Mouse (Mus musculus): ENCODE measurements around the gene Crb1.
"Not testable (repeated sequence)": the region's sequence is repeated elsewhere in the genome, so short reads cannot be mapped to it uniquely, and the experiment has no call there.

The Crb1 gene

DNA sequence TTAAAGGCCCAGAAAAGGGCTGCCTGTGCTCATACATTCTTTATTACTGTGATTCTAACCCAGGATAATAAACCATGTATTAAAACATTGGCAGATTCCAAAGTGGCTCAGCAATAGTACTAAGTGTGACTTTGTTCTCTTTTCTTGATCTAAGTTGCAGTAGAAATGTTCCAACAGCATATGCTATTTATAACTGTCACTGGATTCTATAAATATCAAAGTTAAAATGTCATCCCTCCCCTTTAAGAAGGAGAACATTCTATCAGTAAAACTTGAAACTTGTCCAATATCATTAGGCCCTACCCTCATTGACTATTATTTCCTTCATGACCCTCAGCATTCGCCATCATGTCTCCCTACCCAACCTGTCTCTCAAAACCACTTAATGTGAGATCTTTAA is 48.1 kb downstream of the Crb1 start:
- DNase-seq (ENCODE audit: low spot score in 2 of 2): no peak

- DNase-seq (ENCODE audit: low spot score in 2 of 2): peak in 1 of 2 experiments; percentile 14
These were observed 48.6 kb downstream of the Crb1 start for GRCm38 (mm10) chr1:139328286-139328685.

GRCm38 (mm10) chr1:139325378-139325777 is 51.5 kb downstream of the Crb1 start:
- no peak for DNase-seq (ENCODE audit: low spot score in 2 of 2)

GRCm38 (mm10) chr1:139319798-139320197 is 57.1 kb downstream of the Crb1 start:
- DNase-seq (ENCODE audit: low spot score in 2 of 2): no peak

GRCm38 (mm10) chr1:139314297-139314874 is 62.5 kb downstream of the Crb1 start:
- no peak for DNase-seq (ENCODE audit: low spot score in 2 of 2)

GRCm38 (mm10) chr1:139308915-139309314 is 68.0 kb downstream of the Crb1 start:
- DNase-seq (ENCODE audit: low spot score in 2 of 2): no peak

DNA sequence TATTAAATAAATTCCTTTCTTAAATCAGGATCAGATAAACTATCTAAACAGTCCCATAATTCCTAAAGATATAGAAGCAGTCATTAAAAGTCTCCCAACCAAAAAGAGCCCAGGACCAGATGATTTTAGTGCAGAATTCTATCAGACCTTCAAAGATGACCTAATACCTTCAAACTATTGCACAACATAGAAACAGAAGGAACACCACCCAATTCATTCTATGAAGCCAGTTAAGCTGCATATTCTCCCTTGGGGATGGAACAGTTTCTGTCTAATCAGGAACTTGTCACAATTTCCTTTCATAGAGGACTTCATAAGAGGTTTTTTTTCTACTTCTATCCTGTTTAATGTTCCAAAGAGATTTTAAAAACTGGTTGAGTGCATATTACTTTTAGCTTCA is 74.4 kb downstream of the Crb1 start:
- not testable (repeated sequence) for DNase-seq (ENCODE audit: low spot score in 2 of 2)

- no peak for DNase-seq (ENCODE audit: low spot score in 2 of 2)
These were observed 75.1 kb downstream of the Crb1 start for GRCm38 (mm10) chr1:139301830-139302229.

DNA sequence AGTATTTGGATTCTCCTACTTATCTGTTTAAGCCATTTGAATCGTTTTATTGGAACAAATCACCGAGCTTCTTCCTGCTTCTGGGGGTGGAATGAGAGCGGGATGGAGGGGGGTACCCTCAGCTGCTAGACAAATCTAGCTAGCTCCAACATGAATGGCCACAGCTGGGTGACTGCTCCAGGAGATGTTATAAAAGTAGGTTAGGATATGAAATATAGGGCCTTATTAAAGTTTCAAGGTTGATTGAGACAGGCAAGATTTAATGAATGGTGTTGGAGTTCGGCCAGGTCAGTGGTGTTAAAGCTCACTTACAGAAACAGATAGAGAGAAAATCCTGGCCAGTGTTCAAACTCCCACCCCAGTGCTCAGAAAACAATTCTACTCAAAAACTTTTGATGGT is 84.9 kb downstream of the Crb1 start:
- no peak for DNase-seq (ENCODE audit: low spot score in 2 of 2)

- no peak for DNase-seq (ENCODE audit: low spot score in 2 of 2)
These were observed 85.3 kb downstream of the Crb1 start for GRCm38 (mm10) chr1:139291593-139291992.

GRCm38 (mm10) chr1:139276619-139277320 is 100.1 kb downstream of the Crb1 start:
- DNase-seq (ENCODE audit: low spot score in 2 of 2): no peak

GRCm38 (mm10) chr1:139267844-139268243 is 109.1 kb downstream of the Crb1 start:
- DNase-seq (ENCODE audit: low spot score in 2 of 2): peak; percentile 37 to 70

- no peak for DNase-seq (ENCODE audit: low spot score in 2 of 2)
These were observed 112.7 kb downstream of the Crb1 start for GRCm38 (mm10) chr1:139264245-139264644.

DNA sequence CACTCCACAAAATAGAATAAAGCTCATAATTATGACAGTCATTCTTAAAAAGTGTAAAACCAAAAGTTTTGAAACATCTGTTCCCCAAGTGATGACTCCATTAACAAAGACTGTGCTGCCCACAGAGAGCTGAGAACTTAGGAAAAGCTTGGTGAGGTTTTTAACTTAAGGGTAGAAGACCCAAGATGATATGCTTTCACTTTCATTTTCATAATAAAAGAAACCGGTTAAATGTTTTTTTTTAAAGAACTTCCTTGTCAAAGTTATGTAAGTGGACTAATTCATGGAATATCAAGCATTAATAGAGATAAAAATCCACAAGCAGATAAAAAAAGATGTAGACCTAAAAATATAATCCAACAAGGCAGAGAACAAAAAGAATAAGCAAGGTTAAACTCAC is 113.7 kb downstream of the Crb1 start:
- DNase-seq (ENCODE audit: low spot score in 2 of 2): no peak

DNA sequence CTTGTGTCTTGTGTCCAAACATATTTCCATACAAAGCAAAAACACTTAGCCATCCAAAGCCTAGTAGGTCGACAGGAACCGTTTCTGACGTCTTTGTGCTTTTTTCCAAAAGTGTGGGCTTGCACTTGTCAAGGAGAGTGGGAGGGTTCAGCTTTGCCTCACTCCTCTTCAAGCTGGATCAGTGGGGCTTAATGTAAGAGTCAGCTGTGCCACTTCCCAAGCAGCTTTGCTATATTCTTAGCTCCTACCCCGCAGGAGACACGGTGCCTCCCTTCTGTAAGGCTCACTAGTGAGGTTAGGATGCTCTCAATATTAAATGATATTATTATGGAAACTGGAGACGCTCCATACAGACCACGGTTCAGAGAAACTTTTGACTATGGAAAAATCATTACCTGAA is 121.3 kb downstream of the Crb1 start:
- DNase-seq (ENCODE audit: low spot score in 2 of 2): no peak

- DNase-seq (ENCODE audit: low spot score in 2 of 2): no peak
These were observed 124.9 kb downstream of the Crb1 start for GRCm38 (mm10) chr1:139252041-139252440.

- no peak for DNase-seq (ENCODE audit: low spot score in 2 of 2)
These were observed 127.7 kb downstream of the Crb1 start for GRCm38 (mm10) chr1:139249159-139249558.

- DNase-seq (ENCODE audit: low spot score in 2 of 2): no peak
These were observed 130.0 kb downstream of the Crb1 start for GRCm38 (mm10) chr1:139246723-139247380.

DNA sequence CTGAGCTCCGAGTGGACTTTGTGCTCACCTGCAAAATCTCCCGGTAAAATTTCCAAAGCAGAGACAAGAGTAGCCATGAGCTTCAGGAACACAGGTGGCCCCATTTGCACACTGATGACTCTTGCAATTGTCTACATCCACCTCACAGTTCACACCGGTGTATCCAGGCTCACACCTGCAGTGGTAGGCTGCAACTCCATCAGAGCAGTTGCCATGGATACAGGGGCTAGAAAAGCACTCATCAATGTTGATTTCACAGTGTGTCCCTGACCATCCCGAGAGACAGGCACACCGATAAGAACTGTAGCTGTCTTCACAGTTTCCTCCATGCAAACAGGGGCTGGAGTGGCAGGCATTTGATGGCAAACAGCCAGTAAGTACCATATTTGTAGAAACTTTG is 140.1 kb downstream of the Crb1 start:
- DNase-seq (ENCODE audit: low spot score in 2 of 2): no peak

DNA sequence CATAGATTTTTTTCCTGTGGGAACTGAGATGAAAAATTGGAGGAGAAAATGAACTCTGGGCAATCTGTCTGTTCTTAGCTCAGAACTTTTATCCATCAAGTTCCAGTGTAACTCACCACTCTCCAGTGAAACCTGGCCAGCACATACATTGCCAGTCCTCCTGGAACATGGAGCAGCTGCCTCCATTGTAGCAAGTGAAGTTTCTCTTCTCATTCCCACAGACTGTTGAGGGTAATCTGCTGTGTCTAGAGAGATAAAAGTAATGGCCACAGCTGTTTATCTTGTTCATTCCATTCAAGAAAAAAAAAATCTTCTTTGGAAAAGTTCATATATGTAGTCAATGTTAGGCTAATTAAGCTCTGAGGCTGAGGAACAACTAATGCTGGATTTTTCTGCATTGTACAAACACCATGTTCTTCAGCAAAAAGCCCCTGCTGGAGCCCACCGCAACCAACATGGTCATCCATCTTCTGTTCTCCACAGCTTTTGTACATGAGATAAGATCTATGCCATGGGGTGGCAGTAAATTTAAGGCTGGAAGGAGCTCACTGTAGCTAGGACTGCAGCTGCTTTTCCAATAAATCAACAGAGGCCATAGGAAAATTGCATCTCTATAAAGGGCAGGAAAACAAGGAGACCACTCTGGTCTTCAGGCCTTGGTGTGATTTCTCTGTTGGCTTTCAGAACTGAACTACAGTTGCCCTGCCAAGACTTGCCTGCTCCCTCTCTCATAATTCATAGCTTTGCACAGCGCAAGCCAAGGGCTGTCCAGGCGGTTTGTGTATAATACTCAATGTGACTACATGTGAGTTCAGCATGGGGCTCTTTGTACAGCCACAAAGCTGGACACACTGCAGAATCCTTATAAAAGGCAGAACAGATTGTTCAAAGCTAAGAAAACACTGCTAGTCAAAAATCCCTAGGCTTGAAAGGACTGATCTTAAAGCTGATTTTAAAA is 142.0 kb downstream of the Crb1 start:
- DNase-seq (ENCODE audit: low spot score in 2 of 2): no peak

DNA sequence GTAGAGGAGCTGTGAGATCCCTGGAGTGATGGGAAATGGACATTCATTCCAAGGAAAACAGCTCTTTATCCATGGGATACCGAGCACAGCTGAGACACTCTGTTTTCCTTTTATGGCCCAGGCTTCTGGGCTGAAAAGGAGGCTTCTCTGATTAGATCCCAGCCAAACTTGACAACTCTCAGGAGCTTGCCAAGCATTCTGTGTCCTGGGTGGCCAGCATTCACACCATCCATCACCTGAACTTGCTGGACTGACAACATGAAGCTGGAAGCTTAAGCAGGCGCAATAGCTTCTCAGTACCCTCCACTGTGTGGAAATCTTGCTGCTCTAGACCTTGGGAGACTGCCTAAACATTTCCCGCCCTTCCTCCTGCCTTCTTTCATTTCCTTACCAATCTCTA is 144.3 kb downstream of the Crb1 start:
- no peak for DNase-seq (ENCODE audit: low spot score in 2 of 2)

Measured in right cerebral cortex, adult 2 months (tissue).